Mouse (Mus musculus) cerebellum, adult 18-20 months (tissue): ENCODE measurements around the gene Hist1h4d.
A peak's percentile ranks its signal among the peaks of the same experiment; 100 is the strongest.

ENCODE experiments used
- DNase-seq, 2 experiments: peaks; one replicate each; pipeline ENCODE4 v3.0.0; 2021

Gene Hist1h4d

GRCm38 (mm10) chr13:23595622-23596372, 14.4 kb downstream of the Hist1h4d start:
- no peak for DNase-seq

- peak; percentile 72 to 84 for DNase-seq
Measured at GRCm38 (mm10) chr13:23597957-23598356, 16.6 kb downstream of the Hist1h4d start.

GRCm38 (mm10) chr13:23603182-23603699, 21.8 kb downstream of the Hist1h4d start:
- no peak for DNase-seq

GRCm38 (mm10) chr13:23604452-23604851, 23.1 kb downstream of the Hist1h4d start:
- no peak for DNase-seq

GRCm38 (mm10) chr13:23605052-23605451, 23.7 kb downstream of the Hist1h4d start:
- DNase-seq, result no peak

- no peak for DNase-seq
Measured at GRCm38 (mm10) chr13:23609209-23609608, 27.8 kb downstream of the Hist1h4d start.

GRCm38 (mm10) chr13:23609844-23610243, 28.4 kb downstream of the Hist1h4d start:
- no peak for DNase-seq

- DNase-seq, result no peak
Measured at GRCm38 (mm10) chr13:23610393-23610792, 29.0 kb downstream of the Hist1h4d start.

GRCm38 (mm10) chr13:23611638-23612037, 30.2 kb downstream of the Hist1h4d start:
- DNase-seq, result no peak

- peak in 1 of 2 experiments; percentile 17 for DNase-seq
Measured at GRCm38 (mm10) chr13:23620056-23620732, 38.8 kb downstream of the Hist1h4d start.

- DNase-seq, result peak; percentile 75 to 78
Measured at GRCm38 (mm10) chr13:23620733-23621531, 39.5 kb downstream of the Hist1h4d start, which contains the start of gene Hist1h2be. Gene Hist1h2be, minus strand, starts transcription at chr13:23621124.

- DNase-seq, result peak; percentile 56 to 74
Measured at GRCm38 (mm10) chr13:23621532-23622174, 40.3 kb downstream of the Hist1h4d start.

GRCm38 (mm10) chr13:23622175-23622671, 40.8 kb downstream of the Hist1h4d start, which contains the start of gene Hist1h1e:
Gene Hist1h1e, minus strand, starts transcription at chr13:23622558.
- DNase-seq, result peak; percentile 86 to 90

- DNase-seq, result peak; percentile 15 to 31
Measured at GRCm38 (mm10) chr13:23622861-23623450, 41.6 kb downstream of the Hist1h4d start.

- DNase-seq, result no peak
Measured at GRCm38 (mm10) chr13:23630653-23631052, 49.3 kb downstream of the Hist1h4d start.
